ENCODE assay signal across 13 mouse cellular contexts in the genomic region with DNA sequence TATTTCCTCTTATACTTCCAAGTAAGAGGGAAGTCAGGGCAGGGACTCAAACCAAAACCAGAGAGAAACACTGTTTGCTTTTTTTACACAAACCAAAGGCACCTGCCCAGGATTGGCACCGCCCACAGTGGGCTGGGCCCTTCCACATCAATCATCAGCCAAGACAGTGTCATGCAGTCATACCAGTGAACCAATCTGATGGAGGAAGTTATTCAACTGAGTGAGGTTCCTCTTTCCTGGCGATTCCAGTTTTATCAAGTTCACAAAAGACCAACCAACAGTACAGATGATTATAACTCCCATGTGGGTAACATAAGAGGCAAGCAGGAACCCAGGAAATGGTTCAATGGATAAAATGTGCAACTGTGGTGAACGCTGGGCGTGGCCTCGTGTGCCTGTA.
DNase-seq lines count a peak whose midpoint lies in the region; ATAC-seq and TF ChIP-seq lines count a peak whose summit lies in the region.
"Had no signal": no experiment of that assay in that cellular context is flagged by ENCODE, and none has a peak within 500 bp of the region (broad histone marks: within the 10 kb centered on the region; RNA-seq: fewer than 3 reads in every experiment).

No protein-coding gene starts in this region.

- no peaks in the 10 kb centered on the region for H3K4me1 ChIP-seq in kidney, adult 2 months (ENCODE audit: control insufficient read depth, insufficient read depth, low read length)

- no peak for ATAC-seq in frontal cortex, adult (ENCODE audit: low TSS enrichment)
- ATAC-seq: forebrain, embryonic 14.5 days had no signal

- DNase-seq in kidney, adult 2 months: peak; percentile 18
- no peak for DNase-seq in kidney, postnatal 14 days
- DNase-seq in thymus, postnatal 0 days (ENCODE audit: low spot score): peak; percentile 20
- DNase-seq in thymus, postnatal 10 days (ENCODE audit: low spot score in 2 of 2): no peak
- peak; percentile 64 for DNase-seq in lung, postnatal 36 days
- no peak for DNase-seq in layer of hippocampus, postnatal 36 days
- no peak for DNase-seq in MN1 (ENCODE audit: low spot score)
- DNase-seq: left cerebral cortex, postnatal 4 days had no signal

- no peak overlapping the region for H3K4me3 ChIP-seq in kidney, adult 2 months (ENCODE audit: insufficient read depth, low read depth, low read length)
- H3K4me3 ChIP-seq: midbrain, embryonic 10.5 days; neural tube, embryonic 15.5 days had no signal

- TF ChIP-seq CTCF in kidney, adult 2 months (conservative IDR thresholded peaks at IDR 0.05; ENCODE audit: insufficient read depth, insufficient read length, low read depth, low read length): no peak

- no peaks in the 10 kb centered on the region for H3K36me3 ChIP-seq in kidney, adult 2 months (ENCODE audit: control insufficient read depth, insufficient read depth, low read length)
- H3K36me3 ChIP-seq: midbrain, embryonic 10.5 days; neural tube, embryonic 15.5 days had no signal

- H3K27me3 ChIP-seq in kidney, adult 2 months (replicated peaks; ENCODE audit: control insufficient read depth, insufficient read depth, low read length): no peaks in the 10 kb centered on the region
- H3K27me3 ChIP-seq: neural tube, embryonic 15.5 days had no signal

- H3K27ac ChIP-seq in kidney, adult 2 months (ENCODE audit: insufficient read depth, low read depth, low read length): no peak overlapping the region
- H3K27ac ChIP-seq: hindbrain, embryonic 14.5 days; midbrain, embryonic 10.5 days; neural tube, embryonic 15.5 days had no signal

- no peak for TF ChIP-seq POLR2A in kidney, adult 2 months (IDR thresholded peaks at IDR 0.05; ENCODE audit: low read depth, low read length)

- 76% methylated on average over 5 of the region's 5 CpGs for WGBS in kidney, adult 2 months

Comparison
In these comparisons a context has a peak if more than half of its experiments do, and no peak if none do; other contexts are left out.
1. DNase-seq: peak in kidney, adult 2 months (single experiment), thymus, postnatal 0 days (single experiment) and lung, postnatal 36 days (single experiment); none in kidney, postnatal 14 days (single experiment), thymus, postnatal 10 days (0 of 2), layer of hippocampus, postnatal 36 days (0 of 2) and MN1 (single experiment).